ENCODE assay signal across 8 mouse cellular contexts in the genomic region with DNA sequence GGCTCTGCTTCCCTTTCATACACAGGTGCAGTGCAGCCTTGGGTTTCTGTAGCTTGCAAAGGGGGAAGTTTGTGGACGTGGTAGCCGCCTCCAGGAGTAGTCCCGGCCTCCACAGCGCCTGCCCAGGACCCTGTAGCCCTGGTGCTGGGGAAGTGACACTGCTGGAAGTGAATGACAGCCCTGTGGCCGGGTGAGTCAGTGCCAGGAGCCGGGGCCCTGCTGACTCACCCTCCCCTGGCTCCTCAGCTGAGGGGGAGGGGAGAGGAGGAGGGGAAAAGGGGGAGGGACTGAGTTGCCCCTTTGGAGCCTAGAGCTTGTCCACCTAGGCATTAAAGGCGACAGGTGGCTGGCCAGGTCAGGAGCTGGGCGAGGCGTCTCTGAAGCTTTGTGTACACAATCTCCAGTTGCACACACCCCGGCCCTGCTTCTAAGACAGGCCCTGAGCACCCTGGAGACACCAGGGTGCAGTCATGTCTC. TPM values are rescaled to one million over a fixed set of nuclear protein-coding genes. Genes with fewer than 3 reads are reported as not detected.
DNase-seq lines count a peak whose midpoint lies in the region; ATAC-seq and TF ChIP-seq lines count a peak whose summit lies in the region.

No protein-coding gene starts in this region.

- peak; percentile 57 to 72 for DNase-seq in urinary bladder, adult 18-20 months (ENCODE audit: low spot score in 2 of 2)
- no peak for DNase-seq in urinary bladder, postnatal 10 days (ENCODE audit: low spot score)
- peak; percentile 57 to 75 for DNase-seq in heart, adult 9 months (ENCODE audit: low spot score in 2 of 2)
- peak; percentile 42 to 43 for DNase-seq in left cerebral cortex, postnatal 14 days (ENCODE audit: low spot score in 2 of 2)
- DNase-seq in spleen, postnatal 4 days (ENCODE audit: low spot score in 2 of 2) = peak; percentile 52 to 76
- no peak for DNase-seq in ovary, postnatal 14 days (ENCODE audit: low spot score)

- no peak for TF ChIP-seq POLR2A in cortical plate, adult 2 months (IDR thresholded peaks at IDR 0.05; ENCODE audit: extremely low read depth, insufficient read depth, low read length)

- peaks cover 10% of the 10 kb centered on the region for H3K4me1 ChIP-seq in cortical plate, adult 2 months (ENCODE audit: control insufficient read depth, insufficient read depth, low read length)

- no peak overlapping the region for H3K4me3 ChIP-seq in cortical plate, adult 2 months (ENCODE audit: insufficient read depth, low read length)

- ATAC-seq in megakaryocyte progenitor cell, adult 5-6 weeks (replicated peaks; ENCODE audit: poor library complexity) = peak; percentile 91

- peak overlapping the region; percentile 95 for H3K27ac ChIP-seq in cortical plate, adult 2 months (ENCODE audit: insufficient read depth, low read length)

- no peak for TF ChIP-seq CTCF in cortical plate, adult 2 months (IDR thresholded peaks at IDR 0.05; ENCODE audit: extremely low read depth, insufficient read depth, low read length)

- intact Hi-C loops in left cerebral cortex, postnatal 14 days (cut with DNase I) = no loop called here

RNA-seq across cellular contexts. Expression of a gene that starts 29.0 kb away (rescaled TPM):
- polyA plus RNA-seq in cortical plate, adult 2 months (2012; rRNA removed) = 94.9 and 105 TPM in 2 replicates
- total RNA-seq in left cerebral cortex, postnatal 14 days (2021) = 100 to 1,000 TPM; 159 to 165 TPM
- 30.6 and 34.6 TPM in 2 replicates for total RNA-seq in megakaryocyte progenitor cell, adult 5-6 weeks (2015)
- 20.7 and 26.7 TPM in 2 replicates for total RNA-seq in megakaryocyte progenitor cell, adult 5-6 weeks (2017)

Comparison
In these comparisons a context has a peak if more than half of its experiments do, and no peak if none do; other contexts are left out.
1. DNase-seq: peak in urinary bladder, adult 18-20 months (2 of 2), heart, adult 9 months (2 of 2), left cerebral cortex, postnatal 14 days (2 of 2) and spleen, postnatal 4 days (2 of 2); none in urinary bladder, postnatal 10 days (single experiment) and ovary, postnatal 14 days (single experiment).
2. RNA of a gene that starts 29.0 kb away (total RNA-seq): 159 to 165 TPM in left cerebral cortex, postnatal 14 days; 20.7 to 34.6 TPM in megakaryocyte progenitor cell, adult 5-6 weeks; every median in the first group is over 4 times any median in the second.